Mouse (Mus musculus): Measurements from ENCODE around the gene Gata5.
A peak's percentile ranks its signal among the peaks of the same experiment; 100 is the strongest.

Gene Gata5

DNA sequence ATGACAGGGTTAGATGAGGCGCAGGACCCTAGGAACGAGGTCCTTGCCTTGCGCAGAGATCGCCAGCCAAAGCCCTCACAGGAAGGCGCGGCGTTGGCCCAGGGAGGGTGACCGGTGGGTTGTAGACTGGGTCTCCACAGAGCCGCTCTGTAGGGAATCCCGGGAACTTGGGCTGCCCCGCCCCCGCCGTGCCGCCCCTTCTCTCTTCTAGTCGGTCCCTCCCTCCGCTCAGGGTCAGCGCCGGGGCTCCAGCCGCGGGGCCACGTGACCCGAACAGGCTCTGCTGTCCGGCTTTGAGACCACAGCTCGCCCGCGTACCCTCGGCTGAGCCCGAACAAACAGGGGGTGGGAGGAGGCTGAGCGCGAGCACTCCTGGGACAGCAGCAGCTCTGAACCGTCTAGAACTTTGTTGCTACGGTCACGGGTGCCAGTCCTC lies at the start of gene Gata5:
Gata5 (minus strand) TSS at position 149 of the 436 bp plus-strand sequence.
- no peak for DNase-seq (ENCODE audit: low read depth, low spot score)

DNA sequence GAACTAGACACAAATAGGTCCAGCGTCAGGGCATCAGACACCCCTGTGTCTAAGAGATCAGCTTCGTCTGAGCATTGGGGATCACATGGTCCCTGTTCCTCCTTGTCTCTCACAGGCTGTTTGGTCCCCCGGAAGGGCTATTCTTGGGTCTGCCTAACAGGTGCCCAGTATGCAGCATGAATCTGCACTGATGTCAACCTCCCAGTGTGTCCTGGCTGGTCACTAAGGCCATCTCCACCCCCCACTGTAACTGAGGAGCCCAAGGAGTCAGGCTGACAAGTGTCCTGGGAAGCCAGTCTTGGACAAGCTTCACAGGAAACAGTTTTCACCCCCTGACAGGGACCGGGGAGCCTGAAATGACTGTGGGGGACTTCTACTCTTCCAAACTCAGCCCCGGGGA lies 42.2 kb upstream of the Gata5 start:
- DNase-seq (ENCODE audit: low read depth, low spot score), result no peak

DNA sequence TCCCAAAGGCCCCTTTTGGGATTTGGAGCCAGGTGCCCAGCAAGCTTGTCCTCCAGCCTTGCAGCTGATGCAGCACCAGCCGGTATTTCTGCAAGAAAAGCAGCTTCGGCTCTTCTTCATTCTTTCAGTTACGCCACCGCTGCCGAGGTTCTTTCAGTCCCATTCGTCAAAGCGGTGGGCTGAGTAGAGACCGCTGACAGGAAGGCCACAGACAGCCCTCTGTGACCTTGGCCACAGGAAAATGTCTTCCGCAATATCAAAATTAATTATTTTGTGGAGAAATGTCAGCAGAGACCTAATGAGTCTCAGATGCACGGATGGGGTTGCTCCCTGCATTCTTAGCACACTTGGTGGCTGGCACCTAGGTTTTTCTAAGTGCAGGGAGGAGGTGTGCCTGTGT lies 38.8 kb upstream of the Gata5 start:
- no peak for DNase-seq (ENCODE audit: low read depth, low spot score)

DNA sequence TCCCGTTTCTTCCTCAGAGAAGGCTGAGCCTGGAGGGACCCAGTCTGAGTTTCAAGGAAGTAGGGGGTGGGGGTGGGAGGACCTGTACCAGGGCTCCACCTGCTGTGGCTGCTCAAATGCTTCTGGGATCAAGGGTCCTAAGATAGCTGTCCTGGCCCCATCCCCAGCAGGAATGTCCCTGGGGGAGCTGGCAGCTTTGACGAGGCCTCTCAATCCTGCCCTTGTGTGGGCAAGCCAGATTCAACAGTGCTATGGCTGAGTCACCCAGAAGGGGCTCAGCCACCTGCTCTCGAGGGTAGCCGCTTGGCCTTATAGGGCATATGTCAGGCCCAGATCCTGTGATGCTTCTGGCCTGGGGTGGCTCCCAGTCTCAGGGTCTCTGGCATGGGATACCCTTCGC lies 33.9 kb upstream of the Gata5 start:
- no peak for DNase-seq (ENCODE audit: low read depth, low spot score)

DNA sequence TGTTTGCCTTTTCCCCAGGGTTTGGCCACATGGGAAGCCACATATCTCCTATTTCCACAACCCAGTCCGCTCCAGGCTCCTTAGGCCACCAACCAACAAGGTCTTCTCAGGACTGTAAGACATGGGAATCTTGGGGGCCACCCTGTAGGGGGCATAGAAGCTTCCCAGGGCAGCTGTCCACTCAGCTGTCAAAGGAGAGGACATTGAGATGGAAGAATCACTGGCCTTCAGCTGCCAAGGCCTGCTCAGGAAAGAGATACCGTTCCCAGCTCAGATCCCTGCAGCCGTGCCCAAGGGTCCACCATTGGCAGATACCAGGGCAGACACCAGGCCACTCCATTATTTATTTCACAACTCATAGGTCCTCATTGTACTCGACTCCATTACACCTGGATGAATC lies 32.9 kb upstream of the Gata5 start:
- DNase-seq (ENCODE audit: low read depth, low spot score), result no peak

DNA sequence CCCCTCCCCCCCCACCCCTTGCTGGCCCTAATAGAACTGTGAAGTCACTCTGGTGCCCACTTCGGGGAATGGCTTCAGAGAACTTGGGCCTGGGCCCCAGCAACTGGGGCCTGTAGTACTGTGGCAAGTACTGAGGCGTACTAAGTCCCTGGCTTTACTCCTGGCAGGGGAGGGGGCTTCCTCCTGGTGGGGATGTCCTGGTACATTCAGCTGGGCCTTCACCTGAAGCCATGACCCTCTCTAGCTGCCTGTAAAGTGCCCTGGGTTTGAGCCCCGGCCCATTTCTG lies 28.9 kb upstream of the Gata5 start:
- no peak for DNase-seq (ENCODE audit: low read depth, low spot score)

- no peak for DNase-seq (ENCODE audit: low read depth, low spot score)
These were observed 28.3 kb upstream of the Gata5 start for GRCm38 (mm10) chr2:180362585-180363433.

DNA sequence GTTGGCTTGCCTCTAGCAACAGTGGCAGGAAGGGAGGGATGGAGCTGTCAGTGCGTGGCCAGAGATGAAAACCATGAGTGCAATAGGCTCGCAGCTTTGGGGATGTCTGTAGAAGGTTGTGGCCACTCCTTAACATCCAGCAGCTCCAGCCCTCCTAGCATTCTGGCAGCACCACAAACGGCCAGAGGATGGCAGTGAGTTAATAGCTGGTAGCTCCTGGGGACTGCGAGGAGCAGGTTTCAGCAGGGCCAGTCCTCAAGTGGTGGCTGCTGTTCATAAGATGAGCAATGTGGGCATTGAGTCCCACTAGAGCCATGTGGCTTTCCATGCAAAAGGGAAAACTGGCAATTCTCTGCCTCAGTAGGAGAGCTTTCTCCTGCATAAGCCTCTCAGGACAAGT lies 24.6 kb upstream of the Gata5 start:
- DNase-seq (ENCODE audit: low read depth, low spot score), result peak; percentile 61

DNA sequence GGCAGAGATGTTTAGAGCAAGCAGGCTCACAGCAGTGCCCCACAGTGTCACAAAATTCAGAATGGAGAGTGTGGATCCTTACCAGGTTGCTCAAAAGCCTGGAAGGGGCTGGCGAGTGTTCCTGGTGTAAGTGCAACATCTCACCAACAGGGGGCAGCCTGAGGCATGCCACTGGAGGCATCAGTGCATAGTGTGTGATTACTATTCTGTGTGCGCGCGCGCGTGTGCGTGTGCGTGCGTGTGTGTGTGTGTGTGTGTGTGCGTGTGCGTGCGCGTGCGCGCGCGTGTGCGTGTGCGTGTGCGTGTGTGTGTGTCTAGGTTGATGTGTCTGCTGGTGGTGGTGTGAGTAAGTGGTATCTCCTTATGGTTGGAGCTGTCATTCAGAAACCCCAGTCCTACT lies 18.8 kb upstream of the Gata5 start:
- DNase-seq (ENCODE audit: low read depth, low spot score), result peak; percentile 84

DNA sequence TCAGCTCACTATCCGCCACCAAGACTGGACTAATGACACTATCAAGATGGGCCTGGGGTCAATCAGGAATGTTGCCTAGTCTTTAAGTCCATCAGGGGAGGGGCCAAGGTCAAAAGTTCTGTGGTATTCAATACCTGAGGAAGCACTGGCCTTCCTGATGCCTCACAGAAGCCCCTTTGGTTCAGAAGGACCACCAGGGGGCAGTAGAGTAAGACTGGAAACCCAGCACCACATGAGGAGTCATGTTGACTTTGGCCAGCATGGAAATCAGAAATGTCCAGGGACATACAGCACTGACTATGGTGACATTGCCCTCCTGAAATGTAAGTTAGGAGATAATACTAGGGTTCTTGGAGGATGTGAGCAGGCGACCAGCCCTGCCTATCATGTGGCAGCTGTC lies 16.2 kb upstream of the Gata5 start:
- DNase-seq (ENCODE audit: low read depth, low spot score), result peak; percentile 34

DNA sequence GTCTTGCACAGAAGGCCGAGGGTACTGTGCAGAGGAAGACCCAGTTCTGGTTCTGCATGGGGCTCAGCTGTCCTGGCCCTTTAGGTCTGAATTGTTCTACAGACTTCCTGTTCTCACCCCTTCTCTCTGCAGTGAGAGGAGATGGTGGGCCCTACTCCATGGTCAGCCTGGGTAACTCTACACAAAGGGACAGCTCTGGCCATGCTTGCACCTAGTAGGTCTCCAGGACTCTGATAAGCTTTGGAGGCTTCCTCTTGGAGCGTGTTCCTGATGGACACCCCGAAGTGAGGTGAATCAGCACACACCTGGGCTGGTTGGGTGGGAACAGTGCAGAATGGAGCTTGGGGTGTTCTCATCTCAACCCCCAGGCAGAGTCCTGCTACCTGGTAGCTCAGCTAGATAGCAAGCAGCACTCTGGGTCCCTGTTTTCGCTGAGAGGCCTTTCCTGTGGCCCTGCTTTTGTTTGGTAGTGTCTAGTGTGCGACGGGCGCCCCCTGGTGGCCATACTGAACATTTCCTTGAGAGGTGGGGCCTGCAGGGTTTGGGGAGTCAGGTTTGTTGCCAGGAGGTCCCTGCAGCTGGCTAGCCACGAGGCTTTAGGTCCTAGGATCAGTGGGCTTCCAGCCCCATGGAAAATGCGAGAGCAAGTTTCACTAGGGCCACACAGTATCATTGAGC lies 12.5 kb upstream of the Gata5 start:
- DNase-seq (ENCODE audit: low read depth, low spot score), result peak; percentile 83

DNA sequence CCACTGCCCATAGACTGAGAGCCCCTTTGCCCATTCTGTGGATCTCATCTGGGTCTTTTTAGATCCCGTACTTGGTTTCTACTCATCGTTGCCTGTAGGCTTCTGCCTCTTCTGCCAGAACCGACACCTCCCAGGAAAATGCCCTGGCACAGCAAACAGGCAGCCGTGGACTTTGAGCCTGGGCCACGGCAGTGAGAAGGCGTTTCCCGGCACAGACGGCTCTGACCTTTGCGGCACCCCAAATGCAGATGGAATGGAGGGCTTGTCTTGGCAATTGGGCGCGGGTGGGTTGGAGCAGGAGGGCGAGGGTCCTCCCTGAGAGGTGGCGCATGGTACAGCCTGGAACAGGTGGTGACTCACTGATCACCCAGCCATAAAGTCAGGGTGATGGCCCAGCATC lies 8.6 kb upstream of the Gata5 start:
- no peak for DNase-seq (ENCODE audit: low read depth, low spot score)

GRCm38 (mm10) chr2:180342189-180342588 lies 7.7 kb upstream of the Gata5 start:
- no peak for DNase-seq (ENCODE audit: low read depth, low spot score)

GRCm38 (mm10) chr2:180341229-180341628 lies 6.7 kb upstream of the Gata5 start:
- DNase-seq (ENCODE audit: low read depth, low spot score), result no peak

- DNase-seq (ENCODE audit: low read depth, low spot score), result no peak
These were observed 5.4 kb upstream of the Gata5 start for GRCm38 (mm10) chr2:180339886-180340285.

DNA sequence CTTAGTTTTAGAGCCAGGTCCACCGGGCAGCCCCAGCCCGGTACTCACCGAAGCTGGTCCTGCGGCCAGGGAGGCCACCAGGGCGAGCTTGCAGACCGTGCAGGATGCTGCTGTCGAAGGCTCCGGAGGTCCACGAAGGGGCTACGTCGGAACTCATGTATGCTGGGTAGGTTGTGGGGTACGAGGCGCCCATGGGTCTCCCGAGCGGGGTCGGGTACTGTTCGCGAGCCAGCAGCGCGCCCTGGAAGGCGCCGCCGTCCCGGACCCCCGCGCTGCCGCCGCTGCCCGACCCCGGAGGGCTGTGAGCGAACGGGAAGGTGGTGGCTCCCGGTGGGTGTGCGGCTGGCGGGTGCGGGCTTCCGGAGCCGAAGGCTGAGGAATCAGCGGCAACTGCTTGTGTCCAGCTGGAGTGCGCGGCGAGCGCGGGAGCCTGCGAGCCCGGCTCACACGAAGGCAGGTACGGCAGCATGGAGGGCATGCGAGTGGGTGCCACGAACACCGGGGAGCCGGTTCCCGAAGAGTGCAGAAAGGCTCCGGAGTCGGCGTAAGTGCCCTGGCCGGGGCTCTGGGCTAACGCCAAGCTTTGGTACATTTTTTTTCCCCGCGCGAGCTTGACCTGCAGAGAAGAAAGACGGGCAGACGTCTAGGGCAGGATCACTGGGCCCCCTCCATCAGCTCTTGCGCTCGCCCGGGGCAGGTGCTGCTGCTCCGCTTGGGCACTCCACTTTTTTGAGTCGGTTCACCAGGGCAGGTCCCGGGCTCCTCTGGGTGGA lies 535 bp downstream of the Gata5 start:
- DNase-seq (ENCODE audit: low read depth, low spot score), result no peak

DNA sequence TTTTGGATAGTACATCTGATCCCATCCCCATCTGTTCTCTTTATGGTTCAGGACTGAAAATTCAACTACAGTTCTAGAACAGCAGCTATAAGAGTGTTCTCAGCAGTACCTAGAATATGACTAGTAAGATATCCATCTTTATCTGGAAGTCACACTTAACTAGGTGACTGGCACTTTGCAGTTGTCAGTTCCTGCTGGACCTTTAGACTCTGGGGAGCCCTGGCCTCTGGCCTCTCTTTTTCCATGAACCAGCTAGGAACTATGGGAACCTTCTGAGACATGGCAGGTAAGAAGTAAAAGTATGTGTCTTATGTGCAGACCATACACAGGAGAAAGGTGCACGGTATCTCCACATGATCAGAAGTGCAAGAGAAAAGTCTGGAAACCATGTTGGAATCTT lies 5.0 kb downstream of the Gata5 start:
- DNase-seq (ENCODE audit: low read depth, low spot score), result no peak

- no peak for DNase-seq (ENCODE audit: low read depth, low spot score)
These were observed 11.7 kb downstream of the Gata5 start for GRCm38 (mm10) chr2:180322674-180323355.

DNA sequence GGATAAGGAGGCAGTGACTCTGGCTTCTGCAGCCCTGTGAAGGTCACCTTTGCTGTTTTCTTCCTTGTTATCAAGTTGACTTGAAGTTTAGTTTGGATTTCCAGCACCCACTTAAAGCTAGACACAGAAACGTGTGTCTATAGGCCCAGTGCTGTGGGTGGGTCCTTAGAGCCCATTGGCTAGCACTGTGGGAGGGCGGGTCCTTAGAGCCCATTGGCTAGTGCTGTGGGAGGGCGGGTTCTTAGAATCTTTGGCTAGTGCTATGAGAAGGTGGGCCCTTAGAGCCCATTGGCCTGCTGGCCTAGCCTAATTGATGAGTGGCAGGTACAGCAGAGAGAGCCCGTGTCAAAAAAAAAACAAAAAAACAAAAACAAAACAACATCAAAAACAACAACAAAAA lies 14.3 kb downstream of the Gata5 start:
- DNase-seq (ENCODE audit: low read depth, low spot score), result no peak

DNA sequence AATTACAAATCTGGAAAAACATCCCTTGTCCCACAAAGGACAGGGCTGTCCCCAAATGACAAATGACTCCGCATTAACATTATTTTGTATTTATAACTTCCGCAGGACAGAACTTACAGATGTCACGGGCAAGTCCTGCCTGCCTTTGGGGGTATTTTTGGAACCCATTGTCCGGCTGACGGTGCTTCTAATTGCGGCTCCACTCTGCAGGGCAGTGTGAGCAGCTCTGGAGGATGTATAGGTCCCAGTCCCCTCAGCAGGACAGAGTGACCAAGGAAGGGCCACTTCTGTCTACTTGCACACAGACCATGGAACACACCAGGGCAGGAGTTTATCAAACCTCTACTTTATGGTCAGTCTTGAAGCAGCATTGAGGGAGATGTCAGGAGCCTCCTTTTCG lies 16.9 kb downstream of the Gata5 start:
- no peak for DNase-seq (ENCODE audit: low read depth, low spot score)

DNA sequence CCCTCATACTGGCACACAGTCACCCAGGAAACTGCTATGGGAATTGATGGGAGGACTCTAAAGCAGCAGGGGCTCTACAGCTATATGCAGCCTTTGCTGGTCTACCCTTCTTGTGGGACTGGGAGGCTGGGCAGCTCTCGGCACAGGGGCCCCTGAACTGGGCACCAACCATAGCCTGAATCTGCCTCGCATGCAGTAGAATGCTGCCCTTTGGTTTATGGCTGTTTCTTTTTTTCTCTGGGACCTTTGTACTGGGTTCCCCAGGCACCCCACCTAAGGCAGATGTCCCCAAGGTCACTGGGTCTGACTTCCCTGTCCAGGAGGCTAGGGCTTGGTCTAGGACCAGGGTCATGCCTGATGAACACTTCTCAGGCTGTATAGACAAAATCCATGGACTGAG lies 20.2 kb downstream of the Gata5 start:
- no peak for DNase-seq (ENCODE audit: low read depth, low spot score)

- no peak for DNase-seq (ENCODE audit: low read depth, low spot score)
These were observed 23.4 kb downstream of the Gata5 start for GRCm38 (mm10) chr2:180311147-180311546.
